Mouse (Mus musculus): ENCODE data around the gene Pitpnm2. TPM values are rescaled to one million over a fixed set of nuclear protein-coding genes. Genes with fewer than 3 reads are reported as not detected.
"Not testable (repeated sequence)": the region's sequence is repeated elsewhere in the genome, so short reads cannot be mapped to it uniquely, and the experiment has no call there.

Gene Pitpnm2
- total RNA-seq (2014; fragmentation: Nextera tagmentation) (23.7 and 33.3 TPM in 2 replicates), total RNA-seq (2017) (6.5 and 10.9 TPM in 2 replicates)

DNA sequence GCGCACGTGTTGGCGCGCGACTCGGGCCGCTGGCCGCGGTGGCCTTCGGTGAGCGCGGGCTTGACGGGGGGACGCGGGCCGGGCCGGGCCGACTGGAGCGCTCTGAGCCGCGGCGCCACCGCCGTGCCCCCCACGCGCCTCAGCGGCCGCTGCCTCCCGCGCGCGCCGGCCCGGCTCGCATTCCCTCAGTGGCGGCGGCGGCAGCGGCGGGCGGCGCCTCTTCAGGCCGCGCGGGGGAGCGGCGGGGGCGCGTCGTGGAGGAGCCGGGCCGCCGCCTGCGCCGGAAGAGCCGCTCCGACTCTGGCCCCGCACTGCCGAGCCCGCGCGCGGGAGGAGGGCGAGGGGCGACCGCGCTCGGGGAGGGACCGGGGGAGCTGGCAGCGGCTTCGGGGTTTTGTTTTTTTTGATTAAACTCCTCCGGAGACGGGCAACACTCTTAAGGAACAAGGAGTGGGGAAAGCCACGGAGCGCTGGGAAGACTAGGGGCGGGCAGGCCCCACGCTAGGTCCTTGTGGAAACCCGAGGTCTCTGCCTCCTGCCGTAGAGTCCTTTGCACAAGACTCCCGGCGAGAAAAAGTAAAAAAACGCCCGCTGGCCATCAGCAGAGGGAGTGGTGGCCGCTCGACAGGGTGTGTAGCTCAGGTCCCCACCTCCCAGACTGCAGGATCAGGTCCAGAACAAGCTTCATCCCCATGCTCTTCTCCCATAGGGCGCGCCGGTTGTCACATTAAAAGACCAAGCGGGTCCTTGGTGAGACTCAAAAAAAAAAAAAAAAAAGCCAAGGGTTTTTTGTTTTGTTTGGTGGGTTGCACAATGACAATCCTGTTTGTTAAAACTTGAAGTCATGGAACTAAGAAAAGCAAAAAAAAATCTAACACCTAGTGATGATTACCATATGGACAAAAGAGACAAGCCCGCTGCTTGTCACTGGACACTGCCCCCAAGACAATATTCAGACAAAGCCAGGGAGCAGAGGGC, at the start of gene Pitpnm2:
Gene Pitpnm2 (minus strand): TSS at position 147 of the 978 bp plus-strand sequence.
- ATAC-seq (replicated peaks; ENCODE audit: low FRiP score, low TSS enrichment, poor library complexity, severe bottlenecking), result peak; percentile 31; the same call in 1 of the 2 replicates

DNA sequence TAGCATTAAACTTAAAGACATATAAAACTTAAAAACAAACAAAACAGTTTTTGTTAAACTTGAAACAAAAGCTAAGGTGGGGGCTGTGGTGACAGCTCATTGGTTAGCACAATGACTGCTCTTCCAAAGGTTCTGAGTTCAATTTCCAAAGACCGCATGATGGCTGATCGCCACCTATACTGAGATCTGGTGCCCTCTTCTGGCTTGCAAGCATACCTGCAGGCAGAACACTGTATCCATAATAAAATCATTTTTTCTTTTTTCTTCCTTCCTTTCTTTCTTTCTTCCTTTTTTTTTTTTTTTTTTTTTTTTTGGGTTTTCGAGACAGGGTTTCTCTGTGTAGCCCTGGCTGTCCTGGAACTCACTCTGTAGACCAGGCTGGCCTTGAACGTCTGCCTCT, 49.7 kb upstream of the Pitpnm2 start:
- not testable (repeated sequence) for ATAC-seq (replicated peaks; ENCODE audit: low FRiP score, low TSS enrichment, poor library complexity, severe bottlenecking)

DNA sequence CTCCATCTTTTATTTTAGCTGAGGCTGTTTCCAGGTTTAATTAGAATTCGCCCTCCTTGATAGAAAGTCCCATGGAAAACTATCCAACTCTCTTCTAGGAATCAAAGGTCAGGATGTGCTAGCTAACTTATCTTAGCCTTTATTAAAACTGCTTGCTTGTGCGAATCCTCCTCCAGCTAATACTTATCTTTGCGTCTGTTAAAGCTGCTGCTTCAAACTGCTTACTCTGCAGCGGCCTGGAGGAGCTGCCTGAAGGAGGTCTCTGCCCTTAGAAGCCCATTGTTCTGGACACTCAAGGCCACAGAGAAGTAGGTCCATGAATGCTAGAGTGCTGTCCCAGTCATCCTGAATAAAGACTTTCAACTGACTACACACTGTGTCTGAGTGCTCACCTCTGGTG, 46.9 kb upstream of the Pitpnm2 start:
- ATAC-seq (replicated peaks; ENCODE audit: low FRiP score, low TSS enrichment, poor library complexity, severe bottlenecking), result no peak

- ATAC-seq (replicated peaks; ENCODE audit: low FRiP score, low TSS enrichment, poor library complexity, severe bottlenecking), result no peak
Observed at GRCm38 (mm10) chr5:124293967-124294366, 44.4 kb upstream of the Pitpnm2 start.

DNA sequence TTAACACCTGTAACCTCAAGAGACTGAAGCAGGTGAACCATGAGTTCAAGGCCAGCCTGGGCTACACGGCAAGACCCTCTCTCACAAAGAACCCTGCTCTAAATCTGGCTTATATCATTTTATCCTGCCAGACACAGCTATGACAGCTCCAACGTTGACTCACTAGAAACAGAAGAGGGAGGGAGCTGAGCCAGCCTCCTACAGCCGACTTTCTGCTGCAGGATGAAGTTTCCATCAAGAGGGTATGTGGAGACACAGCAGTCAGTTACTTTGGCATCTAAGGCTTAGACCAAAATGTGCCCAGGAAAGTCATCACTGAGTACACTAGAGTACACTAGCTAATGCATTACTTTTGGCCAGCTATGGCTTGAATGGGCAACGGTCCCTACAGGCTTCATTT, 40.7 kb upstream of the Pitpnm2 start:
- no peak for ATAC-seq (replicated peaks; ENCODE audit: low FRiP score, low TSS enrichment, poor library complexity, severe bottlenecking)

GRCm38 (mm10) chr5:124287616-124288247, 38.2 kb upstream of the Pitpnm2 start:
- no peak for ATAC-seq (replicated peaks; ENCODE audit: low FRiP score, low TSS enrichment, poor library complexity, severe bottlenecking)

- no peak for ATAC-seq (replicated peaks; ENCODE audit: low FRiP score, low TSS enrichment, poor library complexity, severe bottlenecking)
Observed at GRCm38 (mm10) chr5:124284330-124284729, 34.8 kb upstream of the Pitpnm2 start.

GRCm38 (mm10) chr5:124282854-124283253, 33.3 kb upstream of the Pitpnm2 start:
- no peak for ATAC-seq (replicated peaks; ENCODE audit: low FRiP score, low TSS enrichment, poor library complexity, severe bottlenecking)

- no peak for ATAC-seq (replicated peaks; ENCODE audit: low FRiP score, low TSS enrichment, poor library complexity, severe bottlenecking)
Observed at GRCm38 (mm10) chr5:124270226-124270625, 20.7 kb upstream of the Pitpnm2 start.

DNA sequence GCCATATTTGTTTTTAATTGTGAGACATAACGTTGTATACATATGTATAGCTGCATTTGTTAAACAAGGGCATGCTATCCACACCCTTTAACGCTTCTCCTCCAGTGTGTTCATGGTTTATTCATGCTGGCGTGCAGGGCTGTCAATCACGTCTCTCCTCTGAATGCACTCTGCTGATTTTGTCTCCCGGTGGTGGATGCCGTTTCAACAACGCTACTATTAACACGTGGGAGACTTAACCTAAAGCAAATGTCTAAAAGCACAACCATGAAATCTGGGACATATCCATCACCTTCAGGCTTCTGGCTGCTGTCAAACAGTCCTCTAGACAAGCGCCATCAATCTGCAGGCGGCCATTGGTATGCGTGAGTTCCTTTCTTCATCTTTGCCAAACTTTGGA, 20.1 kb upstream of the Pitpnm2 start:
- ATAC-seq (replicated peaks; ENCODE audit: low FRiP score, low TSS enrichment, poor library complexity, severe bottlenecking), result no peak

DNA sequence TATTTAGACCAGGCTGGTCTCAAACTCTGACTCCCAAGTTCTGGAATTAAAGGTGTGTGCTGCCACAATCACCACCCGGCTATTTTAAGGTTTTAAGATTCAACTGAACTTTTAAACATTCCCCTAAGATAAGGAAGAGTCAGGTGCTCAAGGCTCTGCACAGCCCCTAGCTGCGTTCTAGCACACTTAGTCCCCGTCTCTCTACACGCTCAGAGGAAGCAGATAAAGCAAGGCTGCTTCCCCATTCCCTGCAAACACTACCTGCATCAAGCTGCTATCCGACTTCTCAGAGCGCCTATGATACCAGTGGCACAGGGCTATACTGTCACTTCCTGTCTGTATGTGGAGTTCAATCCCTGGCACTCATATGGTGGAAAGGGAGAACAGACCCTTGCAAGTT, 18.1 kb upstream of the Pitpnm2 start:
- 0 out of 2 replicates have a peak, but pooled peaks have one; percentile 28 for ATAC-seq (replicated peaks; ENCODE audit: low FRiP score, low TSS enrichment, poor library complexity, severe bottlenecking)

- ATAC-seq (replicated peaks; ENCODE audit: low FRiP score, low TSS enrichment, poor library complexity, severe bottlenecking), result peak; percentile 50
Observed at GRCm38 (mm10) chr5:124266821-124267220, 17.3 kb upstream of the Pitpnm2 start.

DNA sequence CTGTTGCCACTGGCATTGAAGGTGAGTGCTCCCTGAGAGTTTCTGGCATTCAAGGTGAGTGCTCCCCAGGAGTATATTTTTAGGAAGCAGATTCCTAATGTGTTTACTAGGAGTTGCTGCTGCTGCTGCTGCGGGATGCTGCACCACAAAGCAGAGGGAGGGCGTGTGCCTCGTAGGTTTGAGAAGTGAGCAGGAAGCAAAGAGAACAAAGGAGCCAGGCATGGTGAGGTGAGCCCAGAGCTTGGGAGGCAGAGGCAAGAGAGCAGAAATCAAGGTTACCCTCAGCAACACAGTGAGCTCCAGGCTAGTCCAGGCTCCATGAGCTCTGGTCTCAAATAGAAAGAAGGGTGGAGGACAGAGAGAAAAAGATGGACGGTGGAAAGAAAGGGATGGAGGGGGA, 13.7 kb upstream of the Pitpnm2 start:
- no peak for ATAC-seq (replicated peaks; ENCODE audit: low FRiP score, low TSS enrichment, poor library complexity, severe bottlenecking)

GRCm38 (mm10) chr5:124262090-124262489, 12.5 kb upstream of the Pitpnm2 start:
- no peak for ATAC-seq (replicated peaks; ENCODE audit: low FRiP score, low TSS enrichment, poor library complexity, severe bottlenecking)

- ATAC-seq (replicated peaks; ENCODE audit: low FRiP score, low TSS enrichment, poor library complexity, severe bottlenecking), result no peak
Observed at GRCm38 (mm10) chr5:124259133-124259532, 9.6 kb upstream of the Pitpnm2 start.

- ATAC-seq (replicated peaks; ENCODE audit: low FRiP score, low TSS enrichment, poor library complexity, severe bottlenecking), result no peak
Observed at GRCm38 (mm10) chr5:124258026-124258425, 8.5 kb upstream of the Pitpnm2 start.

DNA sequence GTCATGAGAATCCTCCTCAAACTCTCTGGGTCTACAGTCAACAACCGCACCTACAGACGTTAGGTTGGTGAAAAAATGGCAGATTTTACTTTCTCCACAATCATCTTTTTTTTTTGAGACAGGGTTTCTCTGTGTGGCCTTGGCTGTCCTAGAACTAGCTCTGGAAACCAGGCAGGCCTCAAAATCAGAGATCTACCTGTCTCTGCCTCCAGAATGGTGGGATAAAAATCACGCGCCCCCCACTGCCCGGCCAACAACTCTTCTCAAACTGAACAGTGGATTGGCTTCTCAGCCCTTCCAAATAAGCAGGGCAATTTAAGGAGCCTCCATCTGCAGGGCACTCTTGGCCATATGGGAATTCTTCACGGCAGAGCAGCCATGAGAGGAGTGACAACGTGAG, 5.6 kb upstream of the Pitpnm2 start:
- no peak for ATAC-seq (replicated peaks; ENCODE audit: low FRiP score, low TSS enrichment, poor library complexity, severe bottlenecking)

DNA sequence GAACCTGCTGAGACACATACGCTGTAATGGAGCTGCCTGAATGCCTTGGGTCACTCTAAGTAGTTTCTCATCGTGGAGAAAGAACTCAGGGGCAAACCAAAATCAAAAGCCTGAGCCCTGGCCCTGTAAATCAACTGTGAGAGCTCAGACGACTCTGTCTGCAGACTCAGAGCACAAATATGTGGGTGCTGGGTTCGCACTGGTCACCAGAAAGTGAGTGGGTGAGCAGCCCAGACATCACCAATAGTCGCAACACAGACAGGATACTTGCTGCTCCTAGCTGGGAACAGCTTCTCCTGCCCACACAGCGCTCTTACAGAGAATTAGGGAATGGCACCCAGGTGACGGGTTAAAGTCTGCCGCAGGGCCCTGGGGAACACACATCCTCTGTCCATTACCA, 4.0 kb upstream of the Pitpnm2 start:
- no peak for ATAC-seq (replicated peaks; ENCODE audit: low FRiP score, low TSS enrichment, poor library complexity, severe bottlenecking)

- ATAC-seq (replicated peaks; ENCODE audit: low FRiP score, low TSS enrichment, poor library complexity, severe bottlenecking), result no peak
Observed at GRCm38 (mm10) chr5:124252580-124253320, 3.2 kb upstream of the Pitpnm2 start.

GRCm38 (mm10) chr5:124251070-124251469, 1.5 kb upstream of the Pitpnm2 start:
- ATAC-seq (replicated peaks; ENCODE audit: low FRiP score, low TSS enrichment, poor library complexity, severe bottlenecking), result no peak

Data from megakaryocyte-erythroid progenitor cell, adult 5-6 weeks (primary cell).